Mouse (Mus musculus) heart, embryonic 12.5 days (tissue): ENCODE results near the gene Rab3a. TPM values are rescaled to one million over a fixed set of nuclear protein-coding genes. Genes with fewer than 3 reads are reported as not detected.
A peak's percentile ranks its signal among the peaks of the same experiment; 100 is the strongest.

Experiments used
- ATAC-seq: fragments of 200-750 bp; cut with Nextera tagmentation; 2 replicates; pipeline ENCODE4 v1.8.0; 2017; ENCODE audit warnings: moderate TSS enrichment, moderate library complexity; ENCODE audit not compliant: insufficient number of reproducible peaks, low FRiP score
- H3K27ac ChIP-seq: fragments of 300-500 bp; sonication (generic); 2 replicates; pipeline ENCODE4 v1.5.1; 2016; ENCODE audit warnings: mild to moderate bottlenecking, moderate library complexity; ENCODE audit not compliant: poor library complexity, severe bottlenecking
- H3K27me3 ChIP-seq: fragments of 300-500 bp; sonication (generic); replicated peaks from 2 replicates; pipeline ENCODE4 v1.6.1; 2016; ENCODE audit warnings: mild to moderate bottlenecking, moderate library complexity
- H3K36me3 ChIP-seq: fragments of 300-500 bp; sonication (generic); 2 replicates; pipeline ENCODE4 v1.6.1; 2016; ENCODE audit warnings: mild to moderate bottlenecking, moderate library complexity
- H3K4me1 ChIP-seq: fragments of 300-500 bp; sonication (generic); replicated peaks from 2 replicates; pipeline ENCODE4 v1.6.1; 2016; ENCODE audit warnings: mild to moderate bottlenecking
- H3K4me2 ChIP-seq: fragments of 300-500 bp; sonication (generic); 2 replicates; pipeline ENCODE4 v1.6.1; 2016; ENCODE audit warnings: mild to moderate bottlenecking, moderate library complexity
- H3K4me3 ChIP-seq: fragments of 300-500 bp; sonication (generic); 2 replicates; pipeline ENCODE4 v1.5.1; 2016; ENCODE audit warnings: mild to moderate bottlenecking
- H3K9ac ChIP-seq: fragments of 300-500 bp; sonication (generic); 2 replicates; pipeline ENCODE4 v1.6.1; 2016; ENCODE audit warnings: mild to moderate bottlenecking, moderate library complexity
- H3K9me3 ChIP-seq: fragments of 300-500 bp; sonication (generic); replicated peaks from 2 replicates; pipeline ENCODE4 v1.6.1; 2016; ENCODE audit warnings: mild to moderate bottlenecking, moderate library complexity
- WGBS: fragments of 180-500 bp; shearing (Covaris S2); methylation state at CpG from one replicate; pipeline ENCODE4 v1.1.7; 2016; 5-methylcytosine and 5-hydroxymethylcytosine counted together
- polyA plus RNA-seq: library from polyadenylated mRNA; unstranded; fragments of >200 nt; fragmentation: Nextera tagmentation; extraction: Ambion mirVana; gene quantifications from 2 replicates; pipeline ENCODE4 v1.2.1, GENCODE M21; 2016

Gene Rab3a
- polyA plus RNA-seq, 1 experiment from 2014 or later: 19.2 TPM

DNA sequence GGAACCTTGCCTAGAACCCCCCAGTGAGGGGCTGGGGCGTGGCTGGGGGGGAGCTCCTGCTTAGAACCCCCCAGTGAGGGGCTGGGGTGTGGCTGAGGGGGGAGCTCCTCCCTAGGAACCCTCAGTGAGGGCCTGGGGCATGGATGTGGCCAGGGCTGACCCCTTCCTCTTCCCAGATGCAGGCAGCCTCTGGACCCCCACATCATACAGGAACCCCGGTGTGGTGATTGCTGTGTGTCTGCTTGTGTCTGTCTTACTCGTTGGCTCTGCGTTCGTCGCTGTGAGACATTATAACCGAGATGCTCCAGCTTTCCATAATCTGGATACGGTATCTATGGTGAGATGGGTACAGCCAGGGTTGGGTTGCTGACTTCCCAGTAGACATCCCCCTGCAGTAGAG lies 32.9 kb upstream of the Rab3a start:
- Histone ChIP-seq H3K4me2 (no peak overlapping the region), H3K36me3 (no peaks in the 10 kb centered on the region), H3K4me1 (no peaks in the 10 kb centered on the region), H3K4me3 (no peak overlapping the region), H3K9ac (no peak overlapping the region), H3K9me3 (no peaks in the 10 kb centered on the region), H3K27me3 (peaks cover 59% of the 10 kb centered on the region), H3K27ac (no peak overlapping the region)
- 79% methylated on average over 8 of the region's 8 CpGs for WGBS
- ATAC-seq: no peak

DNA sequence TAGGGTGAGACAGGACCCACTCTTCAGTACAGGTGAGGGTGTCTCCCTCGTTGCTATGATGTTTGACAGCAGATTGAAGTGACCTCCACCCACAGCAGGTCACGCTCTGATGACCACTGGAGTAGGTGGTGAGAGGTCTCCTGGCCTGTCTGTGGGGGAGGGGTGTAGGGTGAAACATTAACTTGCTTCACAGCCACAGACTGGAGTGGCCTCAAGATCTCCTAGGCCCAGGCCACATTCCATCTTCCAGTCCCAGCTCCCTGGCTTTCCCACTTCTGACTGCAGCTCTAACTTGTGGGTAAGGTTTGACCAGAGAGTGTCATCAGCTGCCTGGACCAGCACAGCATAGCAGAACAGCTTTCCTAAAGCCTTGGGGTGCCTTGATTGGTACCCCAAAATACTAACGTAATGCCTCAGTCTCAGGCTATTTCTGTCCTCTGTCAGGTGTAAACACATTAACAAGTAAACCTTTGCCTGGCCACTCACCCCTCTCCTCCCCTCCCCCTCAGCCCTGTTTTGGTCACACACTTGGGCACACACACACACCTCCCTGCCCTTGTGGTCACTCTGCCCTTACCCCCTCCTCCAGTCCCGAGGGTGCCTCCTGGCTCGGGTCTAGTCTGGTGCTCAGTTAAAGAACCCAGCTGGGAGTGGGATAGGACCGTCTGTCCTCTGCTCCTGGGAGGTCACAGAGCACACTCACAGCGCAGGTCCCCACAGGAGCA lies 30.8 kb upstream of the Rab3a start, which contains the start of gene Pde4c:
Gene Pde4c, plus strand, starts transcription at position 235 of the 725 bp plus-strand sequence.
- ATAC-seq: 0 out of 2 replicates have a peak, but pooled peaks have one; percentile 26
- Histone ChIP-seq H3K27ac (no peak within 1 kb of the TSS), H3K9ac (no peak within 1 kb of the TSS), H3K27me3 (peaks cover 57% of the 10 kb centered on the region), H3K4me2 (no peak within 1 kb of the TSS), H3K9me3 (no peaks in the 10 kb centered on the region), H3K4me3 (no peak within 1 kb of the TSS), H3K4me1 (no peaks in the 10 kb centered on the region), H3K36me3 (no peaks in the 10 kb centered on the region)
- WGBS: 52% methylated on average over 7 of the region's 7 CpGs

DNA sequence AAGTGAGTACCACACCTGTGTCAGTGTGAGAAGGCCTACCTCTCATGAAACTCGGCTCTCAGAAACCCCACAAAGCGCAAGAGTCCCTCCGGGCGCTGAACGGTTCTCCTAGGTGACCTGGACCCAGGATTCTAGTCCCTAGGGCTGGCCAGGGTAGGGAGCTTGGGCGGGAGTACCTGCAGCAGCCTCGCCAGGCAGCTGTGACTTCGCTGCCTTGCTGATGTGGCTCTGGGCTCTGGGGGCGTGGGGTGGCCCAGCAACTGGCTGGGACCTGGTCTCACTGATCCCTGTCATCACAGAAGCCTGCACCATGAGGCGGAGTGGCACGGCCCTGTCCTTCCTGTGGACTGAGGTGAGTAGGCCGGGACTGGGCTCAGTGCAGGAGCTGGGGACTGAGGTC lies 30.3 kb upstream of the Rab3a start:
- Histone ChIP-seq H3K27me3 (peaks cover 62% of the 10 kb centered on the region), H3K4me1 (no peaks in the 10 kb centered on the region), H3K9me3 (no peaks in the 10 kb centered on the region), H3K4me2 (no peak overlapping the region), H3K9ac (no peak overlapping the region), H3K36me3 (no peaks in the 10 kb centered on the region), H3K27ac (no peak overlapping the region), H3K4me3 (no peak overlapping the region)
- no peak for ATAC-seq
- WGBS: 72% methylated on average over 12 of the region's 12 CpGs

DNA sequence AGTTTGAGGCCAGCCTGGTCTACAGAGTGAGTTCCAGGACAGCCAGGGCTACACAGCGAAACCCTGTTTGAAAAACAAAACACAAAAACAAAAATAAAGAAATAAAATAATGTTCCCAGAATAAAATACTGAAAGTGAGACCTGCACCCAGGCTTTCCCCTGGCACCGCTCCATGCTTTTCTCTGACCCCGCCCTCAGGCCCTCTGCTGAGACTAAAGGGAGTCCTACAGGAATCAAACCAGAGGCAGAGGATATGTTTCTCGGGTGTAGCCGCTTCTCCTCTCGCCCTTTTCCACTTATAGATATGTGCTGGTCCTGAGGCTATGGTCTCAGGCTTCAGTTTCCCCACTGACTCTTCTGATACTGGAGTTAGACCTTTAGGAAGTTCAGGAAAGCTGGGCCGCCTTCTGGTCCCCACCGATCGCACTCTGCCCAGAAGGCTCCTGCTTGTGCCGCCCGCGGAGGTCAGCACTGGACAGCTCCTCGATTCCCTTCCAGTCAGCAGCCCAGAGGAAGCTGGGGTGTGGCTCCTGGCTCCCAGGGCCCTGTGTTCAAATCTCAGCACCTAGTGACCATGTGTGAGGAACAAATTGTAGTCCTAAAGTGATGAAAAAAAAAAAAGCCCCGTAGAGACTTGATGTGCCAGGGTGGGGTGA lies 28.6 kb upstream of the Rab3a start:
- Histone ChIP-seq H3K27me3 (peaks cover 72% of the 10 kb centered on the region), H3K36me3 (no peaks in the 10 kb centered on the region), H3K9me3 (no peaks in the 10 kb centered on the region), H3K9ac (no peak overlapping the region), H3K27ac (no peak overlapping the region), H3K4me1 (peaks cover 6% of the 10 kb centered on the region), H3K4me3 (no peak overlapping the region), H3K4me2 (no peak overlapping the region)
- 21% methylated on average over 14 of the region's 14 CpGs for WGBS
- ATAC-seq: no peak

DNA sequence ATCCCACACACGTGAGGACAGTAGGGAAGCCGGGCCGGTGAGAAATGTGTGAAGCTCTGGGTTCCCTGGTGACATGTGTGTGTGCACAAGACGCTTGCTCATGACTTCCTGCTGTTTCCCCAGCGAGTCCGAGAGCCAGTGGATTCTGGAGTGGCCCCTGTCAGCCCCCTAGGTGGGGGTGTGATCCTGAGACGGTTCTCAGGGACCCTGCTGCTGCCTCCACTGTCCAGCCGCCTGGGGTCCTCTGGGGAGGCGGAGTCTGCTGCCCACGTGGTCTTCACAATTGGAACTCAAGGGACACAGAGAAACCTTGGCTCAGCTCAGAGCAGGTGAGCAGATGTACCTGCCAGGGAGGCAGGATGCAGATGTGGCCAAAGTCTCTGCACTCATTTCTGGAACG lies 27.8 kb upstream of the Rab3a start:
- H3K9ac ChIP-seq: no peak overlapping the region
- WGBS: 43% methylated on average over 11 of the region's 11 CpGs

DNA sequence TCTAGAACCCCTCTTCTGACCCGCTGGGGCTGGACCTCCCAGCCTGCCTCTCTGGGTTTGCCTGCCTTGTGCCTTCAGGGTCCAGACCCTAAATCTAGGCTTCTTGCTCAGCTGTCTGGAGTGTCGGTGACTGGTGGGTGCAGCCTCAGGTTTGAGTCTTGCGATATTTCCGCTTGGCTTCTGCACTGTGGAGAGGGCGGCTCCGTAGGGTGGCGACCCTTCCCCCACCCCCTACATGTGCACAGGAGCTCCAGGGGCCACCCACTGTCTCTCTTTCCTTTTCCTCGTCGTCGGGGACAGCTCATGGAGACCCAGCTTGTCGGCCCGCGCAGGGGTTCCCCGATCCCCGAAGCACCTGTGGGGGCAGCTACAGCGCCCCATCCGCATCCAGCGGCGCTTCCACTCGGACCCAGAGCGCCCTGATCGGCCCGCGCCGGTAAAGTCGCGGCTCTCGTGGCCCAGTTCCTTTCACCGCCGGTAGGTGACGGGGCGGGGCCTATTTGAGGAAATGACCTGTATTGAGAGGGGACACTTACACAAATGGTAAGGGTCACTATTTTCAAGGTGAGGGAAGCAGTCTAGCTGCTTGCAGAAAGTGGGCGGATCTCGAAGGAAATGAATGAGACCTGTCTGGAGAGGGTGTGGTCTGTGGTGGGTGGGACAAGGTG lies 24.5 kb upstream of the Rab3a start:
- peak; percentile 29; the same call in 1 of the 2 replicates for ATAC-seq
- H3K9ac ChIP-seq: no peak overlapping the region
- H3K27ac ChIP-seq: no peak overlapping the region
- H3K27me3 ChIP-seq: peaks cover 74% of the 10 kb centered on the region
- H3K4me1 ChIP-seq: peaks cover 6% of the 10 kb centered on the region
- H3K4me3 ChIP-seq: peak overlapping the region; percentile 39
- 3% methylated on average over 34 of the region's 34 CpGs for WGBS
- peak overlapping the region; percentile 65 for H3K4me2 ChIP-seq
- H3K9me3 ChIP-seq: no peaks in the 10 kb centered on the region
- no peaks in the 10 kb centered on the region for H3K36me3 ChIP-seq

More for the DNA sequence above, 27.8 kb upstream of the Rab3a start:
- no peak for ATAC-seq
- Histone ChIP-seq H3K4me1 (peaks cover 6% of the 10 kb centered on the region), H3K36me3 (no peaks in the 10 kb centered on the region), H3K4me2 (no peak overlapping the region), H3K27me3 (peaks cover 77% of the 10 kb centered on the region), H3K9me3 (no peaks in the 10 kb centered on the region), H3K4me3 (no peak overlapping the region), H3K27ac (no peak overlapping the region)

DNA sequence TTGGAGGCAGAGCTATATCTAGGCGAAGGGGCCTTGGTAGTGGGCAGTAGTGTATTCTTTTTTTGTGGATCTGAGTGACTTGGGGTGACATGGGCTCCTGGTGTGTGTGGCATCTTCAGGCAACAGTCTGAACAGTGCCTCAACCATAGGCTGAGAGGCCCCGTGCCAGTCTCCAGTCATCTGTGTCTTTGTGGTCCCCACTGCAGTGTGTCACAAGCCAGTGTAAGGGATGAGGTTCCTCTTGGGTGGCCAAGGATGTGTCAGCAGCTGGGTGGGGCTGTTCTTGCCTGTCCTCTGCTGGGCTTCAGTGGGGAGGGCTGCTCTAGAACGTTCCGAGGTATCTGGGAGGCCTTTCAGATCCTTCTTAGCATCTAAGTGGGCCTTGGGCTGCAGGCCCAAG lies 23.5 kb upstream of the Rab3a start:
- H3K27me3 ChIP-seq: peaks cover 70% of the 10 kb centered on the region
- ATAC-seq: no peak
- 81% methylated on average over 4 of the region's 4 CpGs for WGBS
- peaks cover 6% of the 10 kb centered on the region for H3K4me1 ChIP-seq
- no peak overlapping the region for H3K27ac ChIP-seq
- no peaks in the 10 kb centered on the region for H3K9me3 ChIP-seq
- no peak overlapping the region for H3K4me3 ChIP-seq
- no peak overlapping the region for H3K4me2 ChIP-seq
- no peak overlapping the region for H3K9ac ChIP-seq
- no peaks in the 10 kb centered on the region for H3K36me3 ChIP-seq

DNA sequence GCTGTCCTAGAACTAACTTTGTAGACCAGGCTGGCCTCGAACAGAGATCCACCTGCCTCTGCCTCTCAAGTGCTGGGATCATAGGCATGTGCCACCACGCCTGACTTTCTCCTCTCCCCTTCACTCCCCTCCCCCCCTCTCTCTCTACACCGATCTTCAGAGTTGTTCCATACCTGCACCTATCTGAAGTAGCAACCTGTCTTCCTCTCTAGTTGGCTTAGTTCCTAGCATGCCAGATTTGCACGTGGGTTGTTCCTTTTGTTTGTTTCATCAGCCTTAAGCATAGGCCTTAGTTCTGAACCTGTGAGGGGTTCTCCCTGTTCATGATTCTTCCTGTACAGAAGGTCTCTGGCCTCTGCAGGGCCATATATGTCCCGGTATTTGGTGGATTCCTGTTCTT lies 16.8 kb upstream of the Rab3a start:
- H3K36me3 ChIP-seq: no peaks in the 10 kb centered on the region
- no peak overlapping the region for H3K27ac ChIP-seq
- no peak overlapping the region for H3K4me3 ChIP-seq
- peaks cover 20% of the 10 kb centered on the region for H3K4me1 ChIP-seq
- no peak for ATAC-seq
- peaks cover 33% of the 10 kb centered on the region for H3K27me3 ChIP-seq
- no peaks in the 10 kb centered on the region for H3K9me3 ChIP-seq
- 63% methylated on average over 5 of the region's 5 CpGs for WGBS
- no peak overlapping the region for H3K9ac ChIP-seq
- no peak overlapping the region for H3K4me2 ChIP-seq

DNA sequence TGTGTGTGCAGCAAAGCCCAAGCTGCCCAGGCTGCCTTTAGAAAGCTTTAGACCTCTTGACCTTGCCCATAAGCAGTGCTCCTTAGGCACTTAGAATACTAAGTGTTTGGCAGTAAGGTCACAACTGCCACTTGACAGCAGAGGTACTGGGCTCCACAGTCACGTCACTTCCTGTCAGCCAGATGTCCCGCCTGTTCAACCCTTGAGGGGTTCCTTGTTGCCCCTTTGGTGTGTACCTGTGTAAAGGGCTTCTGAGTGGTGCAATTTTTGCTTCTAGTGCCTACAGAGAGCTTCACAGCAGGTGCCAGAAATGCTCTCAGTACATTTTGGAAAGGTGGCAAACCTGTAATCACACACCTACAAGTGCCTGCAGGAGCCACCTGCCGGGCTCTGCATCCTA lies 16.3 kb upstream of the Rab3a start:
- peaks cover 25% of the 10 kb centered on the region for H3K4me1 ChIP-seq
- H3K9ac ChIP-seq: no peak overlapping the region
- no peaks in the 10 kb centered on the region for H3K36me3 ChIP-seq
- H3K4me2 ChIP-seq: no peak overlapping the region
- H3K9me3 ChIP-seq: no peaks in the 10 kb centered on the region
- no peak overlapping the region for H3K4me3 ChIP-seq
- 50% methylated on average over 3 of the region's 3 CpGs for WGBS
- ATAC-seq: no peak
- no peak overlapping the region for H3K27ac ChIP-seq
- peaks cover 37% of the 10 kb centered on the region for H3K27me3 ChIP-seq

DNA sequence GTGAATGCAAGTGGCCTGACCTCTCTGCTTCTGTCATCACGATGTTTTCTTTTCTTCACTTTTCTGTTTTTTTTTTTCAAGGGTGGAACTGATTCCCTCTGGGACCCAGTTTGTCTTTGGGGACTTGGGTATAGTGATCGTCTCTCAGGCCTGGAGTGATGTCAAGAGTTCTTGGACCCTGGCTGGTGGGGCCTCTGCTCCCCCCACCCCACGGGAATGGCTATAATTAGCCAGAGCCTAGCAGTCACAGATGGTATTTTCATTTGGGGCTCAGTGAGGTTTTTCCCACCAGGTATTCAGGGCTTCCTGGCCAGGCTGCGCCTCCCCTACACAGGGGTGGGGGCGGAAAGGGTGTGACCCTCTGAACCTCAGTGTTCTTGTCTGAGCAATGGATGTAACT lies 12.8 kb upstream of the Rab3a start:
- 42% methylated on average over 5 of the region's 5 CpGs for WGBS
- no peak for ATAC-seq

DNA sequence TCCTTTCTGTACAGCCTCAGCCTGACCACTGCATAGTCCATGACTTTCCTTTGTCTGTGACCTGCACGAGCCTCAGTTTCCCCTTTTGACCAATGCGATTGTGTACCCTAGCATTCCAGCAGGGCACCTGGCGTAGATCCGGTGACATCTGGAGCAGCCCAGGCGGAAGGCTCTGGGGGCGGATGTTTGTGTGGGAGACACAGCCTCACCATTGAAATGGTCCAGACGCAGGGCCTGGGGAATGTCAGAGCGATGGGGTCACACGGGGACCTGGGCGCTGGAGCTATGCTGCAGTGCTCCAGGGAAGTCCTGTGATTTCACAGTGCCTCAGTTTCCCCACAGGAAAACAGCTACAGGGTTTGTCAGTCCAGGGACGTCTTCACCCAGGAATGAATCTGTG lies 12.3 kb upstream of the Rab3a start:
- no peaks in the 10 kb centered on the region for H3K36me3 ChIP-seq
- WGBS: 28% methylated on average over 11 of the region's 11 CpGs
- ATAC-seq: no peak
- H3K9me3 ChIP-seq: no peaks in the 10 kb centered on the region
- peaks cover 69% of the 10 kb centered on the region for H3K27me3 ChIP-seq
- no peak overlapping the region for H3K9ac ChIP-seq
- no peak overlapping the region for H3K4me3 ChIP-seq
- peaks cover 33% of the 10 kb centered on the region for H3K4me1 ChIP-seq
- H3K27ac ChIP-seq: no peak overlapping the region
- H3K4me2 ChIP-seq: 0 out of 2 replicates have a peak overlapping the region, but pooled peaks have one; percentile 0

More for the DNA sequence above, 12.8 kb upstream of the Rab3a start:
- no peak overlapping the region for H3K9ac ChIP-seq
- H3K36me3 ChIP-seq: no peaks in the 10 kb centered on the region
- peaks cover 68% of the 10 kb centered on the region for H3K27me3 ChIP-seq
- H3K4me2 ChIP-seq: no peak overlapping the region
- no peak overlapping the region for H3K4me3 ChIP-seq
- H3K4me1 ChIP-seq: peaks cover 33% of the 10 kb centered on the region
- no peak overlapping the region for H3K27ac ChIP-seq
- no peaks in the 10 kb centered on the region for H3K9me3 ChIP-seq
